Mouse (Mus musculus) embryonic facial prominence, embryonic 12.5 days (tissue): ENCODE measurements around the gene Syt13. TPM values are rescaled to one million over a fixed set of nuclear protein-coding genes. Genes with fewer than 3 reads are reported as not detected.

Experiments
- ATAC-seq: fragments of 200-750 bp; cut with Nextera tagmentation; 2 replicates; pipeline ENCODE4 v1.8.0; 2017; ENCODE audit not compliant: insufficient number of reproducible peaks, insufficient read depth, low FRiP score, low TSS enrichment
- H3K27ac ChIP-seq: fragments of 300-500 bp; sonication (generic); 2 replicates; pipeline ENCODE4 v1.5.1; 2016; ENCODE audit warnings: mild to moderate bottlenecking
- H3K27me3 ChIP-seq: fragments of 300-500 bp; sonication (generic); 2 replicates; pipeline ENCODE4 v1.6.1; 2016; ENCODE audit warnings: mild to moderate bottlenecking, moderate library complexity
- H3K36me3 ChIP-seq: fragments of 300-500 bp; sonication (generic); 2 replicates; pipeline ENCODE4 v1.6.1; 2016; ENCODE audit warnings: mild to moderate bottlenecking
- H3K4me1 ChIP-seq: fragments of 300-500 bp; sonication (generic); 2 replicates; pipeline ENCODE4 v1.6.1; 2016
- H3K4me2 ChIP-seq: fragments of 300-500 bp; sonication (generic); replicated peaks from 2 replicates; pipeline ENCODE4 v1.6.1; 2016; ENCODE audit warnings: mild to moderate bottlenecking, moderate library complexity
- H3K4me3 ChIP-seq: fragments of 300-500 bp; sonication (generic); 2 replicates; pipeline ENCODE4 v1.5.1; 2016; ENCODE audit warnings: mild to moderate bottlenecking
- H3K9ac ChIP-seq: fragments of 300-500 bp; sonication (generic); 2 replicates; pipeline ENCODE4 v1.6.1; 2016; ENCODE audit warnings: mild to moderate bottlenecking, moderate library complexity
- H3K9me3 ChIP-seq: fragments of 300-500 bp; sonication (generic); 2 replicates; pipeline ENCODE4 v1.6.1; 2016; ENCODE audit warnings: mild to moderate bottlenecking, moderate library complexity
- WGBS: fragments of 180-500 bp; shearing (Covaris S2); methylation state at CpG from one replicate; pipeline ENCODE4 v1.1.7; 2016; 5-methylcytosine and 5-hydroxymethylcytosine counted together
- polyA plus RNA-seq: library from polyadenylated mRNA; unstranded; fragments of >200 nt; fragmentation: Nextera tagmentation; extraction: Ambion mirVana; gene quantifications from 2 replicates; pipeline ENCODE4 v1.2.1, GENCODE M21; 2016

Gene Syt13
- polyA plus RNA-seq, 1 experiment from 2014 or later, result 12.0 TPM

DNA sequence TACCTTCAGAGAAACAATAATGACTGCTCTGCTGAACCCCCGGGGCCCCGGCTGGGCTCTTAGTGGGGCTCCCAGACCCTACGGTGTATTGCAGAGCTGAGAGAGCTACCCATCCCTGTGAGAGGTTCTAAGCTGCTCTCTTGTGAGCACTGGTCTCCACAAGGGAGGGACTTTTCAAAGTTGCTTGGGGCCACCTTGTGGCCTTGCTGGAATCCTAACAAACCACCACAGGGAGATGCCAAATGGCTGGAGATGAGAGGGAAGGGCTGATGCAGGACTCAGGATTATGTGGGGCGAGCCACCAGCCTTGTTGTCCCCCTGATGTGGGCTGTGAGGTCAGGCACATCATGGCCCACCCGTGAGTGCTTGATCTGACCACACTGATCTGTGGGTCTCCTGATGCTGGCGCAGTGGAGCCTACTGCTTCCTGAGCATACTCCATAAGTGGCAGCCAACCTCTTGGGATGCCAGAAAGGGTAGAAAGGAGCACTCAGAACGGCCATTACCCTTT lies 72.3 kb downstream of the Syt13 start:
- no peak overlapping the region for H3K4me2 ChIP-seq
- H3K27me3 ChIP-seq, result no peaks in the 10 kb centered on the region
- 73% methylated on average over 7 of the region's 7 CpGs for whole genome bisulfite sequencing
- 0 out of 2 replicates have a peak overlapping the region, but pooled peaks have one; percentile 77 for H3K27ac ChIP-seq
- H3K4me1 ChIP-seq, result peaks cover 18% of the 10 kb centered on the region
- peaks cover 42% of the 10 kb centered on the region for H3K36me3 ChIP-seq
- no peak overlapping the region for H3K9ac ChIP-seq
- H3K9me3 ChIP-seq, result no peaks in the 10 kb centered on the region
- H3K4me3 ChIP-seq, result no peak overlapping the region
- no peak for ATAC-seq

DNA sequence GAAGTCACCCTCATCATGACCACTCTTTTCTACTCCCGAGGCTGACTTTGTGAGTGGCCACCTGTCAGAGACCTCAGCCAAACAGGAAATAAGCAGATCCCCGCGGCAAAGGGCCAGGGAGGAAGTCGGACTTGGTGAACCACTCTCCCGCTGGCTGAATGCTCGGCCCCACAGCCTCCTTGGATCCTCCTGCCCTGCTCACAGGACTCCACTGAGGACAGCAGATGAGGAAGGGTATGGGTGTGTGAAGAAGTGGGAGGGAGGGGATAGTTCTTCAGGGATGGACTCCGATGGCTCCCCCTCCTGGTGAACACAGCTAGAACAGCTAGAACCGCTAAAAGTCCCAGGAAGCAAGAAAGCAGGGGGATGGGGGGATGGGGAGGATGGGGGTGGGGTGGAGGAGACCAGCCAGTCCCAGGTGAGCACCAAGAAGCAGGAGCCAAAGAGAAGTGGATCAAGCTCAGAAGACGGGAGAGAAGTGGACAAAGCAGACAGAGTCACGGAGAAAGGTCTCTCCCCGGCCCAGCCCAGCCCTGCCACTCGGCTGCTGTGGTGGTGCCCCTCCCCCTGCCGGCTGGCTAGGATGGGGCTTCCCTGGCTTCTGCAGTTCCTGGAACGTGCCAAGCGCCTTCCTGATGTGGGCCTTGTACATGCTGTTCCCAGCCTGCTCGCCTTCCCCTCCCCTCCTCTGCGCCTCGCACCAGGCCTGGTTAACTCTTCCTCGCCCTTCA lies 73.2 kb downstream of the Syt13 start:
- Histone ChIP-seq H3K4me3 (no peak overlapping the region), H3K9me3 (no peaks in the 10 kb centered on the region), H3K9ac (peak overlapping the region; percentile 41), H3K27ac (peak overlapping the region; percentile 77), H3K4me2 (peak overlapping the region; percentile 24), H3K36me3 (peaks cover 50% of the 10 kb centered on the region), H3K27me3 (no peaks in the 10 kb centered on the region), H3K4me1 (peaks cover 18% of the 10 kb centered on the region)
- peak; percentile 85 for ATAC-seq
- WGBS, result 12% methylated on average over 19 of the region's 19 CpGs

DNA sequence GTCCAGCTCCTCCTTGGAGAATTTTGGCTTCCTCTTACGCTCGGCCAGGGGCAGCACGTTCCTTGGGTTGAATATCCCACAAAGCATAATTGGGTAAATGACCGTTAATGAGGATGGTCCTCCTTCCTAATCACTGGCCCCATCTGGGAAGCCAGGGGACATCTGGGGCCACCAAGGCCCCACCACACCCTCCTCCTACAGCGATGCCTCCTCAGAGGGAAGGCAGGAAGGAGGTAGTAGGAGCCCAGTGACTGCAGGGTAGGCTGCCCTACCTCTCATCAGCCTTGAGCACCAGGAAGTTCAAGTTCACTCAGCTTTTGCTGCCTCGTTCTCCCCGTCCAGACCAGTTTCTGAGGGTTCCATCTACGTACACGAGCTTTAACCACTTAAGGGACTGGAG lies 74.7 kb downstream of the Syt13 start:
- H3K27me3 ChIP-seq, result no peaks in the 10 kb centered on the region
- H3K36me3 ChIP-seq, result peaks cover 56% of the 10 kb centered on the region
- no peak overlapping the region for H3K9ac ChIP-seq
- H3K27ac ChIP-seq, result no peak overlapping the region
- WGBS, result 81% methylated on average over 9 of the region's 9 CpGs
- ATAC-seq, result no peak
- H3K4me3 ChIP-seq, result no peak overlapping the region
- peaks cover 18% of the 10 kb centered on the region for H3K4me1 ChIP-seq
- no peaks in the 10 kb centered on the region for H3K9me3 ChIP-seq
- no peak overlapping the region for H3K4me2 ChIP-seq

DNA sequence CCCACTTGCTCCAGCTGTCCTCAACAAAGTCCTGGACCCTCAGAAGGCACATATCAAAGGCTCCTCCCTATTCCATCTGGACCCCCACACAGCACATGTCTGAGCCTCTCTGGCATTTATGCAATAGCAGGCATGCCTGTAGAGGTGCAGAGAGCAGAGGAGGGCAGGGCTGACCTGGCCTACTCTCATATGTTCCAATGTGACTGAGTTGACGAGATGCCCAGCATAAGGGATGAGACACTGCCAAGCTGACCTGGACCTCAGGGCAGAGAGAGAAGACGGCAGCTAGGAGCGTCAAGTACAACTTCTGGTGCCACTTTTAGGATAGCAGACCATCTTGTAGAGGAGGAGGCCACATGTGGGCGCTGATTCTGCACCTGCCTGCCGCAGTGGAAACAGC lies 77.1 kb downstream of the Syt13 start:
- no peak for ATAC-seq
- peaks cover 14% of the 10 kb centered on the region for H3K4me1 ChIP-seq
- no peak overlapping the region for H3K9ac ChIP-seq
- H3K4me2 ChIP-seq, result no peak overlapping the region
- no peaks in the 10 kb centered on the region for H3K9me3 ChIP-seq
- no peak overlapping the region for H3K4me3 ChIP-seq
- WGBS, result 88% methylated on average over 5 of the region's 5 CpGs
- peaks cover 45% of the 10 kb centered on the region for H3K36me3 ChIP-seq
- H3K27ac ChIP-seq, result no peak overlapping the region
- H3K27me3 ChIP-seq, result no peaks in the 10 kb centered on the region

DNA sequence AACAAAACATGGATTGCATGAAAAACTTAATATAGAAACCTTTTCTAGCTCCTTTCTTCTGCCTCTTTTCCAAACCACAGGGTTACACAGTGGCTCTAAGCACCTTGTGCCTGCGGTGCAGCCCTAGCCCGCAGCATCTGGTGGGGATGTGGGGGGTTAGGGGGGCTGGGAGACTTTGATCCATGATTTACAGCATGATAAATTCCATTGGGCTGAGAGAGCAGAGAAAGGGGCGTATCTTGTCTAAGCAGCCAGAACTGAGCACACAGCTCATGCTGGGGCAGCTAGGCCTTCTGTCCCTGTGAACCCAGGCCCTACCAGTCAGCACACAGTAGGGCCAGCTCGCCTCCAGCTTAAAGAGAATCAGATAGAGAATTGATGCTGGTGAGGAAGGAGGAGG lies 90.1 kb downstream of the Syt13 start:
- no peak for ATAC-seq
- no peak overlapping the region for H3K9ac ChIP-seq
- no peak overlapping the region for H3K27ac ChIP-seq
- H3K36me3 ChIP-seq, result peaks cover 47% of the 10 kb centered on the region
- H3K9me3 ChIP-seq, result no peaks in the 10 kb centered on the region
- no peak overlapping the region for H3K4me2 ChIP-seq
- no peaks in the 10 kb centered on the region for H3K4me1 ChIP-seq
- H3K4me3 ChIP-seq, result no peak overlapping the region
- WGBS, result 64% methylated on average over 4 of the region's 4 CpGs
- no peaks in the 10 kb centered on the region for H3K27me3 ChIP-seq

Other genes with a start within 250 kb of the Syt13 start
- 6.2 and 6.9 TPM in 2 replicates for gene Prdm11, start 131.1 kb downstream of the Syt13 start, polyA plus RNA-seq